Mouse (Mus musculus) megakaryocyte, embryonic 14.5 days (primary cell): ENCODE measurements around the gene Daxx.

Experiments
- FLI1 ChIP-seq: IDR thresholded peaks from 2 replicates; pipeline ENCODE4 v1.6.1; 2012; ENCODE audit warnings: low read length, inconsistent platforms, mixed read lengths
- GATA1 ChIP-seq: IDR thresholded peaks from 3 replicates; pipeline ENCODE4 v1.6.1; 2012; ENCODE audit warnings: mixed read lengths, low read length, inconsistent platforms, borderline replicate concordance

DNA sequence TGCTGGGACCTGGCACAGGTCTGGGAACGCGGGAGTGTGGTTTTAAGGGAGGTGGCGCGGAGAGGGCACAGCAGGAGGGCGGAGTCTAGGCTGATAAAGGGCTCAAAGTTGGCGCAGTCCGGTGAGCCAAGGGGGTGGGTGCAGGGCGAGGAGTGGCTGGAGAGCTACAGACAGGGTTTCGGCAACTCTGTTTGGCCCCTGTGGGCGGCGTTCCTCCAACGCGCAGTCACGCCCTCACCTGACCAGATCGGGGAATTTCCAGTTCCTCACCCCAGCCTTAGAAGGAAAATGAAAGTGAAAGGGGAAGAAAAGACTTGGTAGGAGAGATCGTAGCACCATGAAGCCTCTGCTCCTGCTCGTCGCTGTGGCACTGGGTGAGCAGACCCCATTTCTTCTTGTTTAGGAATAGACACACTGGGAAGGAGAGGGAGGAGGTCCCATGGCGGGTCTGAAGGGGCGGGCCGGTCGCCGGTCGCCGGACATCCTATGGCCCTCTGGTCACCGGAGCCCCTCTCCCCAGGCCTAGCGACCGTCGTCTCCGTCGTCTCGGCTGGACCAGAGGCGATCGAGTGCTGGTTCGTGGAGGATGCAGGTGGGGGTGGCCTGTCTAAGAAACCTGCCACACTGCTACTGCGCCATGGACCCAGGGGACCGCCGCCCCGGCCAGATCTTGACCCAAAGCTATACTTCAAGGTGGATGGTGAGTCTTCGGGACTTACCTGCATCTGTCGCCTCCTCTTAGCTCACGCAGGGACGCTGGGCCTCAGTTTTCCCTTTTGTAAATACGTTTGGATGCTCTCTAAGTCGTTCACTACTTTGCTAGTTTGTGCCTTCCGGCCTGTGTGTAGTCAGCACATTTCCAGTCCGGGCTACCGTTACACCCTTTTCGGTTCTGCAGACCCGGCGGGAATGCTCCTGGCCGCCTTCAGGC, 10.4 kb downstream of the Daxx start:
- TF ChIP-seq GATA1: no peak
- TF ChIP-seq FLI1: no peak
